Mouse (Mus musculus) spleen, embryonic (tissue): ENCODE results near the gene Cpne9.

Experiments used
- CTCF ChIA-PET: fragments of 350-600 bp; sonication (Branson Sonifier 250); formaldehyde crosslinking; loops from one replicate; lab custom pipeline; 2022; lab: Charles Lee

Gene Cpne9

DNA sequence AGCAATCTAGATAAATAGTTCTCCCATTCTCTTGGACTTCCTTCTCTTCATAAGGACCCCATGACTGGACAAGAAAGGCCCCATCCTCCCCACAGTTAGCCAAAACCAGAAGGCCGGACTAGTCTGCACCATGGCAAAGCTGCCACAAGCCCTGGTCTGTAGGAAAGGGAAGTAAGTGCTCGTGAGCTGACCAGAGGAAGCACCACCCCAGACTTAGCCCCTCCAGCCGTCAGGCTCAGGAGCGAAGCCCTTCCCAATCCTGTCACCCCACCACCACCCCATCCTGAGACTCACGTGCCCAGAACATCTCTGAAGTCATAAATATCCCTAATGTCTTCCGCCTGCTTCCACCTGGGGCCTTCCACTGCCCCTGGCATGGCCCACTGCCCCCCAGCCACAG, 59.5 kb downstream of the Cpne9 start:
- CTCF ChIA-PET: no interaction called here

DNA sequence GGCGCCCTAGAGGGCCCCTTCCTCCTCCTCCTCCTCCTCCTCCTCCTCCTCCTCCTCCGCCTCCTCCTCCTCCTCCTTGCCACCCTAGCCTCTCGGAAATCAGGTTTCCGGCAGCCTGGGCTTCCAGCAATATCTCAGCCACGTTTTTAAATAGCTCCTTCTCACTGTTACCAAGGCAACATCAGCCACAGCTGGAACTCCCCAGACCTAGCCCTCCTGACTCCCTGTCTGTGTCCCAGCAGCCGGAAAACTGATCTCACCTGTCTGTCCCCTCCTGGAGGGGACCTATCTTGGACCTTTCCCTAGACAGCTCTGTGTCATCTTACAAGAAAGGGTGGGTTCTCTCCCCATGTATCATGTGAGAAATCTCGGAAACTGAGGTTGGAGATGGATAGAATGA, 60.2 kb downstream of the Cpne9 start:
- CTCF ChIA-PET: no interaction called here

DNA sequence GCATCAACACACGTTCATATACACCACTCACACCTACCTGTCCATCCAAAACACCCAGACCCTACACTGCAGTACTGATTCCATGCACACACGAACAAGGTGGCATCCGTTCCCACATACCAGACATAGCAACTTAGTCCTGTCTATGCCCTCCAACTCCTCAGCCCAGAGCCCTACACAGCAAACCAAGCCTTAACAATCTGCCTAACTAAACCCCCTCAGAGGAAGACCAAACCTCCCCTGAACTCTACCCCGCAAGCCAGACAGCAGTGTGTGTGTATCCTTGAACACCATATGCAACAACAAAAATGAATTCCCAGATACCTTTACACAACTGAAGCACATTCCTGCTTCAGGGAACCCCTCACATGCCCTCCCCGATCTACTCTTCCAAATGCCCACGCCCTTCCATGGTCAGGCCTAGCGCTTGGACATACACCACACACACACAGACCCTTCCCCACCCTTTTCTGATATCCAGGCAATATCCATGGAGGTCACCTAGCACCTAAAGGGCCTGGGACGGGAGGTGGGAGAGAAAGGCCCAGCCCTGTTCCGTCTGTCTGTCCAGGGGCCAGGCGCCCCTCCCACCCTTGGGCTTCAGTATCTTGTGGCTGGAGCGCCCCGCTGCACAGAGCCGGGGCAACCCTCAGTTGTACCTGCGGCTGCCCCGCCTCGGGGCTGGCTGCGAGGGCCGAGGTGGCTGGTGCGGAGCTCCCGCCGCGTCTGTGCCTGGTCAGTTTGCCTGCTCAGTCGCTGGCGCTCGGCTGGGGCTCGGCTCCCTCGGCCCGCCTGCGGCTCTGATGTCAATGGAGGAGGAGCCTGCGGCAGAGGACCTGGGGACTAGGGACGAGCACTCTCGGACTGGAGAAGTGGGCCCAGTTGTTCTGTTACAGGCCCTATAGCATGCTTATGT, 61.3 kb downstream of the Cpne9 start, which contains the start of gene Camk1:
TSS of gene Camk1 (minus strand) at position 808 of the 916 bp plus-strand sequence.
- CTCF ChIA-PET: no interaction called here

DNA sequence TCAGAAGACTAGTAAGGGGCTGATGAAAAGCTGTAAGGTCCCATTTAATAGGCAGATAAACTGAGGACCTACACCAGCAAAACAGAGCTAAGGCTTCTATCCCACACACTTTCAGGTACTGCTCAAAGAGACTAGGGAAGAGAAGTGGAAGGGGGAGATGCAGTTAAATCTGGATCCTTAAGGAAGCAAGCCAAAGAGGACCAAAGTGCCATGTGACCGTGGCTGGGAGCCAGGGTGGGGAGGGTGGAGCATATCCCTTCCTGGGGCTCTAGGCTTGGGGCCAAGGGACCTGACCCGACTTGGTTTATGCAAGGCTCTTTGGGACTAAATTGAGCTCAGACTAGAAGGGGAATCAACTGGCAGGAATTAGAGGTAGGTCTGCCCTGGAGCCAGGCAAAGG, 62.2 kb downstream of the Cpne9 start:
- CTCF ChIA-PET: no interaction called here

DNA sequence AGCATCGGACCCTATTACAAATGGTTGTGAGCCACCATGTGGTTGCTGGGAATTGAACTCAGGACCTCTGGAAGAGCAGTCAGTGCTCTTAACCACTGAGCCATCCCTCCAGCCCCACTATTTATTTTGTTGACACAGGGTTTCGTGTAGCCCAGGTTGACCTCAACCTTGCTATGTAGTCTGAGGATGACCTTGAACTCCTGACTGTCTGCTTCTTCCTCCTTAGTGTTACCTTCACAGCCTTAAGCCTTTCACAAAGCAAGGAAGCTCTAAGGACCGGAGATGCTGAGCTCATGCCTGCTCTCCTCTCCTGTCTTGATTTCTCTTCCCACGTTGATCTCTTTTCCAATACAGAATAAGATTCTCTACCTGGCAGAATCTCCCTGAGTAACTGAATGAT, 64.8 kb downstream of the Cpne9 start:
- CTCF ChIA-PET: no interaction called here

DNA sequence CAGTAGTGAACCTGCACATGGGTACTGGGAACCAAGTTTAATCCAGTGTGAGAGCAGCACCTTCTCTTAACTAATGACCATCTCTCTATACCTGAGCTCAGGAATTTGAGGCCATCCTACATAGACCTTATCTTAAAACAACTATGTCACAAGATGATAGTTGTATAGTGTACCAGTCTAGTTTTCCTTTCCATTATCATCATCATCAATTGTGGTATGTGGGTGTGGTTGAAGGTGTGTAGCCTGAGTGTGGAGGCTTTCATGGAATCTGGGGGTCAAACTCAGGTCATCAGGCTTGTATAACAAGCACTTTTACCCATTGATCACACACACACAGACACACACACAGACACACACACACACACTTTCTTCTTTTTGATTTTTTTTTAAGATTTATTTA, 68.4 kb downstream of the Cpne9 start:
- CTCF ChIA-PET: no interaction called here

DNA sequence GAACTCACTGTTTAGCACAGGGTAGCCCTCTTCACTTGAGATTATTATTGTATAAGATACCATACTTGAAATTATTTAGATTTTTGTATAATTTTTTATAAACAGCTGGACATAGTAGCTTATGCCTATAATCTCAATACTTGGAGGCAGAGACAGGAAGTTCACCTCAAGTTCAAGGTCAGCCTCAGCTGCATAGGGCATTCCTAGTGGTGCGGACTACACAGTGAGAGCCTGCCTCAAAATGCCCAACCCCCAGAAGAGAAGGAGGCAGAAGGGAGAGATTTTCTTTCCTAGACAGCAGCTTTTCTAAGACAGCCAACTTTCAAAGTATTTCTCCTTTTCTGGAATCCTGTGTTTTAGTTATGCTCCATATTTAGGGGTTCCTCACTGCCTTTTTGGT, 69.1 kb downstream of the Cpne9 start:
- CTCF ChIA-PET: no interaction called here

DNA sequence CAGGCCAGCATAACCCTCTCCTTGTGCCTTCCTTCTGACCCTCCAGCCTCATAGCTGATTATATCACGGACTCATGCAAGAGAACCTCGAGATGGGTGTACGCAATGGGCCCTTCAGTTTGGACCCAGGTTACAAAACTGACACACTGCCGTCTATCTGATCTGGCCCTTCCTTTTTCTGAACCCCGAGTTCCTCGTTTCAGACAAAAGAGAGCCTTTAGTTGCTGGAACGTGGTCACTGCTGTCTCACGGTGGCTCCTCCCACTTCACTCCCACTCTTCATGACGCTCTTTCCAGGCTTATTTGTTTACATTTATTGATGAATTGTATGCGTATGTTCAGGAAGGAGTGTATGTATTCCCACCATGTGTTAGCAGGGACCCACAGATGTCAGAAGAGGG, 69.5 kb downstream of the Cpne9 start:
- CTCF ChIA-PET: no interaction called here

DNA sequence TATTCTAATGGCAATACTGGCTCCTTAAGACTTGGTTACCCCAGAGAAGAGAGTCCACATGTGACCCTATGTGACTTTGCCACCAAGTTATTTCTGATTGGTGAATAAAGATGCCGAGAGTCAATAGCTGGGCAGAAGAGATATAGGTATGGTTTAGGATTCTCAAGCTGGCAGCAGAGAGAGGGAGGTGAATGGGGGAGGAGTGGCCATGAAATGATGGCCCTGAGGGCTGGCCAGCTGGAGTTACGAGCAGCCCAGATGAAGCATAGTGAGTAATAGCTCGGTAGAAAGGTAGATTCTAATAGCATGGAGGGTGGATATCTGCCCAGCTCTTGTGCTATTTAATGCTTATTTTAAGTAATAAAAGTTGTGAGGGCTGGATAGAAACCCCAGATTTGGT, 70.7 kb downstream of the Cpne9 start:
- CTCF ChIA-PET: no interaction called here

DNA sequence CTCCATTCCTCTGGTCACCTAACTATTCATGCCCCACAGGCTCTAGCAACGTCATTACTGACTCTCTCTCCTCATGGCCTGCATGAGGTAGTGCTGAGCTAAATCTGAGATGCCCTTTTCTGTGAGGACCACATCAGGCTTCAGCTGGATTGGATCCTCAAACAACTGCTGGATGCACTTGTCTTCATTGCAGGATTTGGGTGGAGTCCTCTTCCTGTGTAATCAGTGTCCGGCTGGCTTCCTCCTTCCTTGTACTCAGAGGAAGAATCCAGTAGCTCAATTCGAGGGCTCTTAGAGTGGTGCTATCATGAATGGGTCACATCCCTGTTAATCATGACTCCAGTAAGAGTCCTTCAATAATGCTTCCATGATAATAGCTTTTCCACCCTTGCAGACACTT, 71.6 kb downstream of the Cpne9 start:
- CTCF ChIA-PET: no interaction called here
